Mouse (Mus musculus) MEL-GATA-1-ER (cell line): Measurements from ENCODE around the gene Lrrc2.

Source experiments
- DNase-seq: peaks from one replicate; pipeline ENCODE4 v3.0.0-alpha.2; 2012; ENCODE audit warnings: low read depth; ENCODE audit errors: extremely low read depth

The Lrrc2 gene

DNA sequence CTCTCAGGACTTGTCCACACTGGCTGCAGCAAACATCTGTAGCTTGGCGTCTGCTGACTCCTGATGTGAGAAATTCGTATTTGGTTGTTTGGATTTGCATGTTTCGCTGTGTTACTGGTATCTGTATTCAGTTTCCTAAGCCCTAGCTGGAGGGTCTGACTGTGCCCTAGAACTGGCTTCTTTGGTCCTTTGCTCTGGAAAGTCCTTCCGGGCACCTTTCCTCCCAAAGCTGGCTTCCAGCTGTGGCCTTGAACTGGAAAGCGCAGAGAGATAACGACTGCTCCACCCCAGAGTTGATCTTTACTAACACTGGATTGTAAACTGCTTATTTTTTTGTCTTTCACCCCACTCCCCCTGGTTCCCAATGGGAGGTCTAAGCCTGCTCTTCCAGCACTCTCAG, 3.4 kb upstream of the Lrrc2 start:
- no peak for DNase-seq

- DNase-seq: no peak
Observed at GRCm38 (mm10) chr9:110948813-110949310, 2.5 kb upstream of the Lrrc2 start.

DNA sequence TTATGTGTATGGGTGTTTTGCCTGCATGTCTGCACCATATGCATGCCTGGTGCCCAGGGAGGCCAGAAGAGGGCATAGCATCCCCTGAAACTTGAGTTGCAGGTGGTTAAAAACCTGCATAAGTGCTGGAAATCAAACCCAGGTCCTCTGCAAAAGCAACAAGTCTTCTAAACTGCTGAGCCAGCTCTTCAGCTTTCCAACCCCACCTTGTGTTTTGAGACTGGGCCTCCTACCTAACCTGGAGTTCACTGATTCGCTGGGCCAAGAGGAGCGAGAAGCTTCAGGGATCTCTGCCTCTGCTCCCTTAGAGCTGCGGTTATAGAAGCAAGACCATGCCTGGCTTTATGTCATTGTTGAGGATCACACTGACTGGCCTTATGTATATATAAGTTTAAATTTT, 1.2 kb upstream of the Lrrc2 start:
- no peak for DNase-seq

- DNase-seq: peak; percentile 71
Observed at GRCm38 (mm10) chr9:110951866-110952265, 521 bp downstream of the Lrrc2 start.

DNA sequence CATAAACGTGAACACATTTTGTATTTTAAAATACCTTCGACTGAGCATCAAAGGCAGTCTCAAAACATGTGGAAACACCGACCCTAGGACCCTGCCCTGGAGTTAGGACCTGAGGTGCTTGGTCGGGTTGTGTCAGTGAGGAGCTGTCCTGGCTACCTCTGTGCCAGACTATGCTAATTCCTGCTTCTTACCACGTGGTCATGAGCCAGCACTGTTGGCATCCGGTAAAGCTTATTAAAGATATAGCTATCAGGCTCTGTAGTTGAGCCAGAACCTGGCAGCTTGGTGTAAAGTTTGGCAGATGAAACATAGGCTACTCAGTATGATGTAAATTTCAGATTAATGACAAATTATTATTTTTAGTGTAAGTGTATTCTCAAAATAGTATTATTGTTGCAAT, 1.1 kb downstream of the Lrrc2 start:
- no peak for DNase-seq

DNA sequence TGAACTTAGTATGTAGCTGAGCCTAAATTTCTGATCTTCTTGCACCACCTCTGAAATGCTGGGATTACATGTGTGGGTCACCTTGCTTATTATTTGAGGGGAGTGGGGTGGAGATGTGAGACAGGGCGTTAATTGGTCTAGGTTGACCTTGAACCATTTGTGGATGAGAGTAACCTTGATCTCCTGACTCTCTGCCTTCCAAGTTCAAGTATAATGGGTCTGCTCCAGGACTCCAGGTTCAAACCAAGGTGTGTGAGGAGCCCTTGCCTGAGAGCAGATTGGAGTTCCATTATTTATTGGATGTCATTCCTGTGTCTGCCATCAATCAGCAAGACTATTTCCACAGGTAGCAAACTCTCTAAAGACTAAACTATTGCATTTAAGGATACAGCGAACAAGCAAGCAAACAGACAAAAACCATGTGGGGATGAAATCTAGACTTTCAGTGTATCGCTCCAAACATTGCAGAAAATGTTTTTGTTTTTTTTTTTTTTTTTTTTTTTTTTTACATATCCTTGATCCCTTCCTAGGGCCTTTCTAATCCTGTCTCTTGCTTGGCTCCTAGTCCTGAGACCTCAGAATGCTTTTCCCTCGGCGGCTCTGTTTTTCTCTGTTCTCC, 1.7 kb downstream of the Lrrc2 start:
- DNase-seq: no peak

GRCm38 (mm10) chr9:110953550-110954461, 2.5 kb downstream of the Lrrc2 start:
- no peak for DNase-seq

DNA sequence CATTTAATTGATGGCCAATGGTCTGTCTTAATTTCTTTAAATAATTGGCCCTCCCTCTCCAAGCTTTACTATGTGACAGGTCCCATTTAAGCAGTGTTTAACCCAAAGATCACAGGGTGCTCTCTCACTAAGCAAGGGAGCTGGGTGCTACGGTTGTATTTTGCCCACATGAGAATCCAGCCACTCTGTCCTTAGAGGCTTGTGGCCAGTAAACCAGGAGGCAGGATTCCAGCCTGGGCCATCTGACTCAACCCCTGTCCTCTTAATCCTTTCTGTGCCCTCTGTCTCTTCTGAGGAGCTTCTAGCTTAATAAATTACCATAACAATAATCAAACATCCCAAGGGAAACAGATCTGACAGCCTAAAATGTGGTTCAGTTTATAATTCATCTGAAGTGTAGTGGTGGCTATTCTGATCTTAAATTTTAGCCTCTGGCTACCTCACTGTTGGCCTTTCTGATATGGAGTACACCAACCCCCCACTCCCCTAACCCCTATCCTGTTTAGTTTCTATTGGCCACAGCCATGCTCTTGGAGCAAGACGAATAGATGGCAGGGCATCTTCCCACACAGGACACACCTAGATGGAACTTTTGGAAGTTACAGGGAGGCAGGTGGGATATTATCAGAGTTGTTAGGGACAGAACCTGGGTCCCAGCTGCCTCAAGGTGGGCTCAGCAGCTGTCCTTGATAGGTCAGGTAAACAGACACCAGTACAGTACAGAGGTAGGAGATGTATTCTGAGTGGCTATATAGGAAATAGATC, 3.5 kb downstream of the Lrrc2 start:
- no peak for DNase-seq

- no peak for DNase-seq
Observed at GRCm38 (mm10) chr9:110955962-110956361, 4.6 kb downstream of the Lrrc2 start.

DNA sequence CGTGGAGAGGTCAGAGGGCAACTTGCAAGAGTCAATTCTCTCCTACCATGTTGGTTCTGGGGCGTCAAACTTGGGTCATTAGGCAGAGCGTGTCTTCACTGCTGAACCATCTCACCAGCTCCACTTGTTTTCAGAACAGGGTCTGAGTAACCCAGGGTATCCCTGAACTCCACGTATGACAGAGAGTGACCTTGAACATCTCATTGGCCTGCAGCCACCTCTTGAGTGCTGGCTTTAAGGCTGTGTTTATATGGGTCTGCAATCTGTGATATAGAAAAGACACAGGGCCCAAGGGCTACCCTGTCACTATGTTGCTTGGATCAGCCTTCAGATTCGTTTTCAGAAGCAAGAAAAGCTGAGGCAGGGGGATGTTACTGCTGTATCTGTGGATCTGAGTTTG, 8.3 kb downstream of the Lrrc2 start:
- no peak for DNase-seq

- no peak for DNase-seq
Observed at GRCm38 (mm10) chr9:110960230-110961149, 9.1 kb downstream of the Lrrc2 start.

DNA sequence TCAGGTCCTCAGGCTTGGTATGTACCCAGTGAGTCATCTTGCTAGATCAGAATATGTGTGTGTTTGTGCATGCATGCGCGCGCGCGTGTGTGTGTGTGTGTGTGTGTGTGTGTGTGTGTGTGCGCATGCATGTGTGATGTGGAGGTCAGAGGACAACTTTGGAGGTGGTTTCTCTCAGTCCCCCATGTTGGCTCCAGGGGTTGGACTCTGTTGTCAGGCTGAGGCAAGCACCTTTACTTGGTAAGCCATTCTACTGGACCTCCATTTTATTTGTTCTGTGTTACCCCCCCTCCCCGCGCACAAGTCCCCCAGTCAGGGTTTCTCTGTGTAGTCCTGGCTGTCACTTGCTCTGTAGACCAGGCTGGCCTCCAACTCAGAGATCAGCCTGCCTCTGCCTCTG, 10.0 kb downstream of the Lrrc2 start:
- DNase-seq: no peak

DNA sequence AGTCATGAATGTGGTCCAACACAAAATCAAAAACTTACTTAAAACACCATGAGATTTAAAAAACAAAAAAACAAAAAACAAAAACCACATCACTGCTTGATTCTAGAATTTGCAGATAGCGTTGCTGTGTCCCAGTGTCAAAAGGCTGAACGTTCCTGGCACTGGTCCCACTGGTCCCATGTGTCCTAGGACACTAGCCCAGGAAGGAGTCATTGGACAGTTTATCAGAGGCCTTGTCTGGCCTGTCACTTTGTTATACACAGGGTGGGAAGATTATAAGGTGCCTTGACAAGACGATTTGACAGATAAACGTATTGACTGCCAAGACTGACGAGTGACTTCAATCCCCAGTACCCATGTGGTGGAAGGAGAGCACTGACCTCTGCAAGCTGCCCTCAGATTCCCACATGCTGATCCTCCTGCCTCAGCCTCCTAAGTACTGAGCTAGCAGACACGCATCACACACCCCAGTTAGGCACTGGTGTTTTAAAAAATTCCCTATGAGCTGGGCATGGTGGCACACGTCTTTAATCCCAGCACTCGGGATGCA, 12.3 kb downstream of the Lrrc2 start:
- no peak for DNase-seq

GRCm38 (mm10) chr9:110965062-110965909, 13.9 kb downstream of the Lrrc2 start:
- DNase-seq: no peak

DNA sequence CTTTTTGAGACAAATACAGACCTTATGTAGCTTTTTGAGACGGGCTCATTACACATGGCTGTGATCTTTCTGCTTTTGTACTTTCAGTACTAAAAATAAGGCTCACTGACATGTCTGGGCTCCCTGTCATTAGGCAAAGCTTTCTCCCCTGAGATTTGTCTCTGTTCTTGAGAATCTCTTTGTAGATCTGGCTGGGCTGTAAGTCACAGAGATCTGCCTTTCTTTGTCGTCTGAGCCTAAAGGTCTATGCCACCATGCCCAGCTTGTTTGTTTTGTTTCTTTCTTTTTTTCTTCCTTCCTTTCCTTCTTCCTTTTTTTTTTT, 14.5 kb downstream of the Lrrc2 start:
- no peak for DNase-seq

GRCm38 (mm10) chr9:110979411-110979810, 28.1 kb downstream of the Lrrc2 start:
- DNase-seq: no peak

GRCm38 (mm10) chr9:110982351-110982750, 31.0 kb downstream of the Lrrc2 start:
- DNase-seq: no peak

DNA sequence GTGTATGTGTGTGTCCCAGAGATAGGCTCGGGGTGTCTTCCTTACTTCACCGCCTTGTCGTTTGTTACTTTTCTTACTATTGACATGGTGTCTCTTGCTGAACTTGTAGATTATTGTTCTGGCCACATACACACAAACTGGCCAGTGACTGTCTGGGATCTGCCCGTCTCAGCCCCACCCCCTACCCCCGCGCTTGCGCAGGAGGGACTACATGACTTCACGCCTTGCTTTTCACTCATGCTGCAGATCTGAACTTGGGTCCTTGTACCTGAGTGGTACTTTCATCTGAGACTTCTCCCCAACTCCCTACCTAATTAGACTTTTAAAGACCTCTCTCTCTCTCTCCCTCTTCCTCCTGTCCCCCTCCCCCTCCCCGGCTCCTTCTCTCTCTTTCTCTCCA, 32.8 kb downstream of the Lrrc2 start:
- DNase-seq: no peak

GRCm38 (mm10) chr9:110985541-110985940, 34.2 kb downstream of the Lrrc2 start:
- DNase-seq: no peak

DNA sequence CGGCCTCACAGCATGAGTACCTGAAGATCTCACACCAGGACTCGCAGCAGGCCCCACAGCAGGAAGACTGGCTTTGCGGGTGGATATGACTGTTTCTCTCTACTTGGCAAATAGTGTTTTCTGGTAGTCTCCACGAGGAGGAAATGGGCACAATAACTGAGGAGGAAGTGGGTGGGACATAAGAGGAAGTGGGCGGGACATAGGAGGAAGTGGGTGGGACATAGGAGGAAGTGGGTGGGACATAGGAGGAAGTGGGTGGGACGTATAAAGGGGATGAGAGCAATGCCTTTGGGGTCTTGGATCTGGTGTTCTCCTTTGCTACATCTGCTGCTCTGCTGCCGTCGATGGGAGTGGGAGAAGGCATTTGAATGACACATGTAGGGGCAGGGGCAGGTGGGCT, 34.6 kb downstream of the Lrrc2 start:
- DNase-seq: no peak
